Mouse (Mus musculus) MEL (cell line): Measurements from ENCODE around the gene Cdc42. TPM values are rescaled to one million over a fixed set of nuclear protein-coding genes. Genes with fewer than 3 reads are reported as not detected.

ENCODE experiments used
- DNase-seq: peaks from one replicate; pipeline ENCODE4 v3.0.0; 2011; ENCODE audit warnings: low read depth, low spot score
- H3K27ac ChIP-seq: 2 replicates; pipeline ENCODE4 v1.5.1; 2012; ENCODE audit warnings: low read depth, mild to moderate bottlenecking, control low read depth, low read length, moderate library complexity; ENCODE audit not compliant: control insufficient read depth
- H3K27me3 ChIP-seq, 2 experiments: fragments of 150-350 bp in 1 of 2; sonication (generic) in 1 of 2; 2 replicates each; pipeline ENCODE4 v1.6.1; 2012; ENCODE audit warnings: low read length in 2 of 2, mild to moderate bottlenecking in 2 of 2, improper control_type of control experiment in 1 of 2, moderate library complexity in 1 of 2; ENCODE audit not compliant: insufficient read depth in 2 of 2, control insufficient read depth in 1 of 2
- H3K36me3 ChIP-seq, 2 experiments: 2 replicates each; pipeline ENCODE4 v1.6.1; 2012 to 2014; ENCODE audit warnings: low read length in 2 of 2, improper control_type of control experiment in 1 of 2, inconsistent platforms in 1 of 2, mild to moderate bottlenecking in 1 of 2; ENCODE audit not compliant: insufficient read depth in 2 of 2, control insufficient read depth in 1 of 2
- H3K4me1 ChIP-seq, 2 experiments: fragments of 150-350 bp in 1 of 2; sonication (generic) in 1 of 2; 2 replicates each; pipeline ENCODE4 v1.6.1; 2012; ENCODE audit warnings: low read length in 2 of 2, improper control_type of control experiment in 1 of 2, mild to moderate bottlenecking in 1 of 2; ENCODE audit not compliant: insufficient read depth in 2 of 2, control insufficient read depth in 1 of 2
- H3K4me3 ChIP-seq, 2 experiments: fragments of 150-350 bp in 1 of 2; sonication (generic) in 1 of 2; 2 replicates each; pipeline ENCODE4 v1.5.1; 2012; ENCODE audit warnings: low read depth in 2 of 2, low read length in 2 of 2, mild to moderate bottlenecking in 2 of 2, moderate library complexity in 2 of 2, control low read depth in 1 of 2, improper control_type of control experiment in 1 of 2; ENCODE audit not compliant: control insufficient read depth in 1 of 2, insufficient read depth in 1 of 2
- H3K79me2 ChIP-seq: 2 replicates; pipeline ENCODE4 v1.6.1; 2012; ENCODE audit warnings: mild to moderate bottlenecking, low read length, moderate library complexity; ENCODE audit not compliant: control insufficient read depth, poor library complexity, insufficient read depth
- H3K9ac ChIP-seq: 2 replicates; pipeline ENCODE4 v1.6.1; 2012; ENCODE audit warnings: low read depth, mild to moderate bottlenecking, control low read depth, low read length, moderate library complexity; ENCODE audit not compliant: control insufficient read depth, poor library complexity, severe bottlenecking
- H3K9me3 ChIP-seq: fragments of 150-350 bp; sonication (generic); replicated peaks from 2 replicates; pipeline ENCODE4 v1.6.1; 2012; ENCODE audit warnings: mild to moderate bottlenecking, low read length, improper control_type of control experiment, moderate library complexity; ENCODE audit not compliant: insufficient read depth
- BHLHE40 ChIP-seq: IDR thresholded peaks from 2 replicates; pipeline ENCODE4 v1.6.1; 2012; ENCODE audit warnings: low read depth, mild to moderate bottlenecking, inconsistent platforms, low read length, improper control_type of control experiment, borderline replicate concordance
- CHD1 ChIP-seq: IDR thresholded peaks from 2 replicates; pipeline ENCODE4 v1.6.1; 2012; ENCODE audit warnings: low read depth, mild to moderate bottlenecking, inconsistent platforms, low read length, improper control_type of control experiment
- CHD2 ChIP-seq: IDR thresholded peaks from 2 replicates; pipeline ENCODE4 v1.6.1; 2011; ENCODE audit warnings: low read length, improper control_type of control experiment
- CTCF ChIP-seq, 3 experiments: IDR thresholded peaks in 2 of 3; conservative IDR thresholded peaks in 1 of 3; 2 replicates each; pipeline ENCODE4 v1.5.1; 2011 to 2012; ENCODE audit warnings: low read length in 3 of 3, low read depth in 2 of 3, mild to moderate bottlenecking in 2 of 3, improper control_type of control experiment in 1 of 3, inconsistent platforms in 1 of 3, mixed read lengths in 1 of 3, moderate library complexity in 1 of 3; ENCODE audit not compliant: control insufficient read depth in 1 of 3, insufficient read depth in 1 of 3, poor library complexity in 1 of 3, severe bottlenecking in 1 of 3
- E2F4 ChIP-seq: IDR thresholded peaks from 2 replicates; pipeline ENCODE4 v1.6.1; 2011; ENCODE audit warnings: low read depth, low read length, improper control_type of control experiment, borderline replicate concordance
- ELF1 ChIP-seq: IDR thresholded peaks from 2 replicates; pipeline ENCODE4 v1.6.1; 2014; ENCODE audit warnings: low read depth, mild to moderate bottlenecking, inconsistent platforms, low read length, improper control_type of control experiment, moderate library complexity
- EP300 ChIP-seq, 2 experiments: IDR thresholded peaks; 2 replicates each; pipeline ENCODE4 v1.6.1; 2011; ENCODE audit warnings: improper control_type of control experiment in 2 of 2, low read length in 2 of 2, low read depth in 1 of 2, mild to moderate bottlenecking in 1 of 2
- ETS1 ChIP-seq: IDR thresholded peaks from 2 replicates; pipeline ENCODE4 v1.6.1; 2012; ENCODE audit warnings: low read depth, mild to moderate bottlenecking, inconsistent platforms, low read length, improper control_type of control experiment, moderate library complexity
- GABPA ChIP-seq: IDR thresholded peaks from 2 replicates; pipeline ENCODE4 v1.6.1; 2012; ENCODE audit warnings: low read depth, mild to moderate bottlenecking, inconsistent platforms, low read length, improper control_type of control experiment, moderate library complexity
- GATA1 ChIP-seq: IDR thresholded peaks from 2 replicates; pipeline ENCODE4 v1.6.1; 2011; ENCODE audit warnings: low read depth, low read length, improper control_type of control experiment
- HCFC1 ChIP-seq: IDR thresholded peaks from 2 replicates; pipeline ENCODE4 v1.6.1; 2012; ENCODE audit warnings: low read depth, mild to moderate bottlenecking, inconsistent platforms, low read length, improper control_type of control experiment, moderate library complexity
- JUND ChIP-seq: IDR thresholded peaks from 2 replicates; pipeline ENCODE4 v1.6.1; 2011; ENCODE audit warnings: low read depth, mild to moderate bottlenecking, improper control_type of control experiment, low read length
- KAT2A ChIP-seq: conservative IDR thresholded peaks from 2 replicates; pipeline ENCODE4 v1.6.1; 2012; ENCODE audit warnings: low read depth, low read length, improper control_type of control experiment, inconsistent platforms
- MAFK ChIP-seq: IDR thresholded peaks from 2 replicates; pipeline ENCODE4 v1.6.1; 2011; ENCODE audit warnings: low read depth, mild to moderate bottlenecking, low read length, improper control_type of control experiment, borderline replicate concordance
- MAZ ChIP-seq: IDR thresholded peaks from 2 replicates; pipeline ENCODE4 v1.6.1; 2012; ENCODE audit warnings: low read depth, mild to moderate bottlenecking, inconsistent platforms, low read length, improper control_type of control experiment
- MEF2A ChIP-seq: IDR thresholded peaks from 2 replicates; pipeline ENCODE4 v1.6.1; 2014; ENCODE audit warnings: low read depth, mild to moderate bottlenecking, inconsistent platforms, low read length, improper control_type of control experiment; ENCODE audit not compliant: poor library complexity, insufficient replicate concordance, severe bottlenecking; ENCODE audit errors: extremely low read depth
- MXI1 ChIP-seq: IDR thresholded peaks from 2 replicates; pipeline ENCODE4 v1.6.1; 2011; ENCODE audit warnings: mild to moderate bottlenecking, low read depth, low read length, improper control_type of control experiment
- MYB ChIP-seq: IDR thresholded peaks from 2 replicates; pipeline ENCODE4 v1.6.1; 2011; ENCODE audit warnings: mild to moderate bottlenecking, low read depth, low read length, improper control_type of control experiment
- MYC ChIP-seq: IDR thresholded peaks from 2 replicates; pipeline ENCODE4 v1.6.1; 2011; ENCODE audit warnings: low read depth, mild to moderate bottlenecking, low read length, improper control_type of control experiment, moderate library complexity
- NELFE ChIP-seq: IDR thresholded peaks from 2 replicates; pipeline ENCODE4 v1.6.1; 2011; ENCODE audit warnings: low read depth, low read length, improper control_type of control experiment
- NRF1 ChIP-seq: IDR thresholded peaks from 2 replicates; pipeline ENCODE4 v1.6.1; 2014; ENCODE audit warnings: low read depth, mild to moderate bottlenecking, inconsistent platforms, low read length, improper control_type of control experiment, moderate library complexity; ENCODE audit not compliant: poor library complexity, insufficient read depth, severe bottlenecking
- POLR2A ChIP-seq, 2 experiments: IDR thresholded peaks; 2 replicates each; pipeline ENCODE4 v1.6.1; 2011 to 2012; ENCODE audit warnings: low read length in 2 of 2, mild to moderate bottlenecking in 2 of 2, control low read depth in 1 of 2, improper control_type of control experiment in 1 of 2, low read depth in 1 of 2, moderate library complexity in 1 of 2; ENCODE audit not compliant: control insufficient read depth in 1 of 2, insufficient read depth in 1 of 2, poor library complexity in 1 of 2
- POLR2AphosphoS2 ChIP-seq: IDR thresholded peaks from 2 replicates; pipeline ENCODE4 v1.6.1; 2011; ENCODE audit warnings: low read length, improper control_type of control experiment
- POLR2AphosphoS5 ChIP-seq: IDR thresholded peaks from 2 replicates; pipeline ENCODE4 v1.6.1; 2012; ENCODE audit warnings: low read depth, borderline replicate concordance, mild to moderate bottlenecking, inconsistent platforms, low read length, moderate library complexity, mixed read lengths
- RAD21 ChIP-seq: IDR thresholded peaks from 2 replicates; pipeline ENCODE4 v1.6.1; 2011; ENCODE audit warnings: mild to moderate bottlenecking, low read depth, low read length, improper control_type of control experiment
- RCOR1 ChIP-seq: IDR thresholded peaks from 2 replicates; pipeline ENCODE4 v1.6.1; 2012; ENCODE audit warnings: low read depth, mild to moderate bottlenecking, inconsistent platforms, low read length, improper control_type of control experiment
- SIN3A ChIP-seq: IDR thresholded peaks from 2 replicates; pipeline ENCODE4 v1.6.1; 2012; ENCODE audit warnings: low read length, improper control_type of control experiment, inconsistent platforms
- SMC3 ChIP-seq: IDR thresholded peaks from 2 replicates; pipeline ENCODE4 v1.6.1; 2011; ENCODE audit warnings: low read depth, low read length, improper control_type of control experiment
- TBP ChIP-seq: IDR thresholded peaks from 2 replicates; pipeline ENCODE4 v1.8.0; 2011; ENCODE audit warnings: low read depth, low read length, improper control_type of control experiment
- TCF12 ChIP-seq: IDR thresholded peaks from 2 replicates; pipeline ENCODE4 v1.6.1; 2014; ENCODE audit warnings: low read depth, mild to moderate bottlenecking, inconsistent platforms, low read length, improper control_type of control experiment, moderate library complexity
- USF1 ChIP-seq: IDR thresholded peaks from 2 replicates; pipeline ENCODE4 v1.6.1; 2014; ENCODE audit warnings: low read depth, mild to moderate bottlenecking, inconsistent platforms, low read length, improper control_type of control experiment, moderate library complexity
- USF2 ChIP-seq, 2 experiments: IDR thresholded peaks; 2 replicates each; pipeline ENCODE4 v1.6.1; 2011 to 2012; ENCODE audit warnings: improper control_type of control experiment in 2 of 2, low read length in 2 of 2, borderline replicate concordance in 1 of 2, inconsistent platforms in 1 of 2, low read depth in 1 of 2, mild to moderate bottlenecking in 1 of 2; ENCODE audit not compliant: insufficient read depth in 1 of 2
- ZC3H11A ChIP-seq: IDR thresholded peaks from 2 replicates; pipeline ENCODE4 v1.6.1; 2012; ENCODE audit warnings: low read depth, mild to moderate bottlenecking, inconsistent platforms, low read length, improper control_type of control experiment
- ZKSCAN1 ChIP-seq: IDR thresholded peaks from 2 replicates; pipeline ENCODE4 v1.6.1; 2012; ENCODE audit warnings: low read depth, mild to moderate bottlenecking, inconsistent platforms, low read length, improper control_type of control experiment, moderate library complexity
- ZMIZ1 ChIP-seq: IDR thresholded peaks from 2 replicates; pipeline ENCODE4 v1.6.1; 2012; ENCODE audit warnings: low read depth, mild to moderate bottlenecking, inconsistent platforms, low read length, improper control_type of control experiment, moderate library complexity
- ZNF384 ChIP-seq: IDR thresholded peaks from 2 replicates; pipeline ENCODE4 v1.6.1; 2012; ENCODE audit warnings: low read depth, mild to moderate bottlenecking, inconsistent platforms, low read length, improper control_type of control experiment
- polyA plus RNA-seq, 2 experiments: library from polyadenylated mRNA; stranded (reverse) in 1 of 2; unstranded in 1 of 2; fragments of >175 nt in 1 of 2; fragments of >200 nt in 1 of 2; gene quantifications; 2 replicates each; pipeline versions ENCODE4 v1.2.1 to v1.2.4; 2012; ENCODE audit warnings: low replicate concordance in 2 of 2, low read depth in 1 of 2; ENCODE audit not compliant: insufficient read length in 2 of 2, insufficient read depth in 1 of 2, missing spikeins in 1 of 2
- total RNA-seq: library from RNA; depleted of rRNA; stranded (reverse); fragments of 300-350 nt; gene quantifications from 2 replicates; pipeline ENCODE4 v1.2.3, GENCODE M21; 2012

Gene Cdc42
- total and polyA plus RNA-seq, 3 experiments = 117 to 203 (median 174) TPM

GRCm38 (mm10) chr4:137365356-137366062, 8.0 kb upstream of the Cdc42 start:
- H3K27me3 ChIP-seq = no peaks in the 10 kb centered on the region
- H3K9me3 ChIP-seq = no peaks in the 10 kb centered on the region
- H3K27ac ChIP-seq = peak overlapping the region; percentile 33
- H3K4me3 ChIP-seq = peak overlapping the region in 1 of 2 experiments; percentile 15; a peak in 2 of 4 replicates
- peaks cover 8 to 36% of the 10 kb centered on the region in 2 experiments for H3K4me1 ChIP-seq
- 0 out of 2 replicates have a peak overlapping the region, but pooled peaks have one; percentile 7 for H3K9ac ChIP-seq
- H3K36me3 ChIP-seq = peaks cover 0 to 18% of the 10 kb centered on the region in 2 experiments; a peak in 2 of 4 replicates
- peak; percentile 84 for DNase-seq
- no peaks in the 10 kb centered on the region for H3K79me2 ChIP-seq
- TF ChIP-seq ETS1 (peak; percentile 86), POLR2AphosphoS5 (no peak), ELF1 (0 out of 2 replicates have a peak, but pooled peaks have one; percentile 24), NRF1 (no peak), BHLHE40 (no peak), CHD1 (no peak), ZNF384 (peak; percentile 94), GATA1 (peak; percentile 70), MEF2A (no peak), MAFK (peak; percentile 52), CHD2 (no peak), RAD21 (no peak), MYB (no peak), TCF12 (peak; percentile 63), POLR2A (IDR thresholded peaks at IDR 0.05; ENCODE audit: control insufficient read depth in 1 of 2, insufficient read depth in 1 of 2, low read depth in 1 of 2, low read length in 2 of 2, poor library complexity in 1 of 2) (no peak), ZKSCAN1 (peak; percentile 23; the same call in 1 of the 2 replicates), MXI1 (peak; percentile 49; the same call in 1 of the 2 replicates), HCFC1 (no peak), JUND (no peak), USF2 (IDR thresholded peaks at IDR 0.05; ENCODE audit: borderline replicate concordance in 1 of 2, insufficient read depth in 1 of 2, low read depth in 1 of 2, low read length in 2 of 2) (no peak), KAT2A (no peak), GABPA (no peak), TBP (peak; percentile 96), EP300 (IDR thresholded peaks at IDR 0.05; ENCODE audit: low read depth in 1 of 2, low read length in 2 of 2) (peak in 1 of 2 experiments; percentile 67; a peak in 3 of 4 replicates), MAZ (peak; percentile 58), E2F4 (no peak), ZMIZ1 (no peak), RCOR1 (0 out of 2 replicates have a peak, but pooled peaks have one; percentile 18), MYC (no peak), SMC3 (no peak), SIN3A (peak; percentile 86), ZC3H11A (no peak), NELFE (no peak), USF1 (no peak), POLR2AphosphoS2 (no peak), CTCF (IDR thresholded peaks at IDR 0.05 in 2 of 3, conservative IDR thresholded peaks at IDR 0.05 in 1 of 3; ENCODE audit: control insufficient read depth in 1 of 3, insufficient read depth in 1 of 3, low read depth in 2 of 3, low read length in 3 of 3, poor library complexity in 1 of 3, severe bottlenecking in 1 of 3) (peak; percentile 2 to 26 (median 15); a peak in 2 of 6 replicates)
